Mouse (Mus musculus): ENCODE measurements around the gene Lmf1.

Gene Lmf1

DNA sequence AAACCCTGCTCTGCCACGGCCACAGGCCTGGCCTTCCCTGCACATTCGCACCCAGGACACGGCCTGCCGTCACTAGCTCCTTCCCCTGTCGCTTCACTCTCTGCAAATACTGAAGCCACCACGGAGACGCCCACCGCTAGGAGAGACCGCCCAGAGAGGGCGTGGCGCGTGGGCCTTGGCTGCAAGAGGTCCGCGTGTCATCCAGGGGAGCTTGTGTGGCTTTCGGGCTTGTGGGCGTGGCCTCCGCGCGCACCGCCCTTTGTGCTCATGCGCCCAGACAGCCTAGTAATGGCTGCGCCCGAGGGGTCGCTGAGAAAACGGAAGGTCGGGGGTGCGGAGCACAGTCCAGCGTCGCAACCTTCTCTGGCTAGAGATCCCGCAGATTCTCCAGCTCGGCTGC, at the start of gene Lmf1:
Gene Lmf1 (plus strand): TSS at position 166 of the 400 bp plus-strand sequence.
- DNase-seq = peak; percentile 97

DNA sequence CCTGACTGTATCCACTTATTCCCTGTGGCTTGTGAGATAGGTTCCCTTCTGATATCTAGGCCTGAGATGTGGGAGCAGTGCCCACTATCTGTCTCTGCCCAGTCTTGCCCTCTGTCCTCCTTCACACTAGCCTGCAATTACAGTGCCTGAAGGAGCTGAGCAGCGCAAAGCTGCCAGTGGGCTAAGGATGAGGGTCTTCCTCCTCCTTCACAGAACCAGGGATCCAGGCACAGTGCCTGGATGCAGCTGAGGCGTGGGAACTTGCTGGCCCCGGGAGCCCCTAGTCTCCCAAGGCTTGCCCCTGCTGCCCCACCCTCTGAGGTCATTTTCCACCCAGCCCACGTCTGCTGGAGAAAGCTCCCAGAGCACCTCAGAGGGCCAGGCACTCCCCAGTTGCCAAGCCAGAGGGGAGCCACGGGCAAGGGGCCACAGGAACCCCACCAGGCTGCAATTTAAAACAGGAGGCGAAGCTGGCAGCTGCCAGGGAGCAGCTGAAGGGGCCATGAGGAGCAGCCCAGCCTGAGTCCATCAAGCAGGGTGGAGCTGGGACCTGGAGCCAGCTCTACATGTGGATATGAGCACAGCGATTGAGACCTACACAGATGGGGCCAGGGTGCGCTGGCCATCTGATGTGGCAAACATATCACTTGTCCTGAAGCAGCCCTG, 48.4 kb upstream of the Lmf1 start:
- DNase-seq = no peak

DNA sequence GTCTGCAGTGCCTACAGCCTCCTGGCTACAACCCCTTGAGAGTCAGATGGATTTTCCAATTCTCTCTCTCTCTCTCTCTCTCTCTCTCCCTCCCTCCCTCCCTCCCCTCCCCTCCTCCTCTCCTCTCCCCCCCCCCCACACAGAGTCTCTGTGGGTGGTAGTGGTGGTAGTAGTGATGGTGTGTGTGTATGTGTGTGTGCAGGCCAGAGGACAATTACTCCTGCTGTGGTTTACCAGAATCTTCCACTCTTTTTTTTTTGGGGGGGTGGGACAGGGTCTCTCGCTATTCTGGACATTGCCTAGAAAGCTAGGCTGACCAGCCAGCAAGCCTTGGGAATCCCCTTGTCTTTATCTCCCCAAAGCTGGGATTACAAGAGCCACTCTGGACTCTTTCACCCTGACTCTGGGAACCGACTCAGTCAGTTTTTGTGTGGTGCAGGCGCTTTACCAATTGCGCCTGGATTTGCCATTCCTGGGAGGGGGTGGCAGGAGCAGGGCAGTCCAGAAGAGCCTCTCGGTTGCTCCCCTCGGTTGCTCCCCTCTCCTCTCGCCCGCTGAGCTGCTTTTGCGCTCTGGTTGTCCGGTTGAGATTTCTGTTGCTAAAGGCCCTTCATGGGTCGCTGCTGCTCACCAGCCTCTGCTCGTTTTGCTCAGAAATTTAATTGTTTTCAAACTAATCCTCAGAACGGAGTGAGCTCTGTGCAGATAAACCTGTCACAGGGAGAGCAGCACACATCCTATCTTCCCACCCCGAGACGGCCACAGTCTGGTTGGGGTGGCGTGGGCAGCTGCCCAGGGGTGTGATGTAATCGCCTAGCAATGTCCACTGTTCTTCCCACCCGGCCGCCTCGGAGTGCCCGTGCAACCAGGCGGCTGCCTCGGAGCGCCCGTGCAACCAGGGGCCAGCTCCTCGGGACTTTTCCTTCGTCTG, 39.7 kb upstream of the Lmf1 start:
- DNase-seq = peak; percentile 39

DNA sequence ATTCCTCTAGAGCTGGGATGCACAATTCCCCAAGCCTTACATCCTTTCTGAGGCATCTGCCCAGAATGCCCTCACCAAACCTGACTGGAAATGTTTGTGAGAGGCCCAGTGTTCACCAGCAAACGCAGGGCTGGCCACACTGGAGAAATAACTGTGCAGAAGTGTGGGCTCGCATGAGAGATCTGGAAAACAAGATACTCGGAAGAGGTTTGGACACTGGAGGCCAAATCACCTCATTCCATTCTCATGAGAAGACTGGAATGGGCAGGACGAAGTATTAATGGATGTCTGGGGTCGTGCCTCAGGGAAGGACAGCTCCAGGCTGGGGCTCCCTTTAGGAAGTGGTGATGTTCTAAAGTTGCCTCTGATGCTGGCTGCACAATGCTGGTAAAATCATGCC, 38.2 kb upstream of the Lmf1 start:
- no peak for DNase-seq

DNA sequence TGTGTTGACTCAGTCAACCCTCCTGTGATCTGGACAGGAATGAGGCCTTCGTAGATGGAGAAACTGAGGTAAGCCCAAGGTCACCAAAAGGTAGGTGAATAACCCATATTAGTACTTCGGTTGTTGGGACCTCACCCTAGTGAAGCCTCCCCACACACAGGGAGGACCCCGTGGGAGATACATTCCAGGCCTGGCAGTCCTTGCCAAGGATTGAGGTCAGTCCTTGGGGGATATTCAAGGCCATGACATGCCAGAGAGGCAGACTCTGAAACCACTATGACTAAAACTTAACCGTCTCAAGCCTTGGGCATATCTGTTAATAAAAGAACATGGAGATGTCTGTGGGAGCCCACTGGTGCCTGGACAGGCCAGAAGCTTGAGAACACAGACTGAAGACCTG, 37.1 kb upstream of the Lmf1 start:
- no peak for DNase-seq

DNA sequence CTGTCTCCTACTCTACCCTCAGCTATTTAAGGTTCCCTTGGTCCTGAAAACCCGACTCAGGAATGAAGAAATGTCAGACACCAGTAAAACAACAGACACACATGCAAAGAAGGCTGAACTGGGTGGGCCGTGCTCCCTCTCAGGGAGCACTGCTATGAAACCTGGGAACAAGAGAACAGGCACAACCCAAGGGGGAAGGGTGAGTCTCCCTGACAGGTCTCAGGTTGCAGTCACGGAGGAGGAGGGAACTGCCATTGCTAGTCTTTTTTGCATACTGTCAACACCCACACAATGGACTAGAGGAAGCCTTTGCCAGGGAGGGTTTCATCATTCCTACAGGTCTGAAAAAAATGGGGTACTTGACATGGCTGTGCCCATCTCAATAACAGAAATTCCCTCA, 31.9 kb upstream of the Lmf1 start:
- no peak for DNase-seq

DNA sequence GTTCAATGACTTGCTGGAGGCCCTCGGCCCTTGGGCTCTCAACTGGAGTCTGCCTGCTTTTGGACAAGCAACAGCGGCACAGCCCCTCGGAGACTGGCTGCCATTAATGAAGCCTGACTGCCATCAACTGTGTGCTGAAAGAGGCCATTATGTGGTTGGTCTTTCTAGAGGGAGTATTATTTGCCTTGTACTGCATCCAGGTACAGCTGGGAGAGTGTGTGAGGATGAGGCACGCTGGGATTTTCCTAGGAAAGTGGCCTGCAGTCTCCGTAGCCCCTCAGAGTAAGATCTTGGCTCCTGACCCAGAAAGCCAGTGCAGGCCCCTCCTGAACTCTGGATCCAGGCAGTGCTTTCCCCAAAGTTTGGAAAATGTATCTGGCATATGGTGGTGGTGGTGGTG, 28.9 kb upstream of the Lmf1 start:
- no peak for DNase-seq

DNA sequence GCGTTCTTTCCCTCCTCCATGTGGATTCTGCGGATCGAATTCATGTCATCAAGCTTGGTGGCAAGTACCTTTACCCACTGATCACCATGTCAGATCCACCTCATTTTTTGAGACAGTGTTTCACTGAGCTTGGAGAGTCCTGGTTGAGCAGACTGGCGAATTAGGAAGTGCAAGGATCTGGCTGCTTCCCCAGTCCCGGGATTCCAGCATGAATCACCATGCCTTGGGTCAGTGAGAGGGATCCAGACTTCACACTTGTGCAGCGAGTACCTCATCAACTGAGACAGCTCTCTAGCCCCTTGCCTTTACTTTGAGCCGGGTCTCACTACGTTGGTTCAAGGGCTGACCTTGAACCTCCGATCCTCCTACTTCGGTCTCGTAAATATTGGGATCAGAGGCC, 27.6 kb upstream of the Lmf1 start:
- DNase-seq = no peak

DNA sequence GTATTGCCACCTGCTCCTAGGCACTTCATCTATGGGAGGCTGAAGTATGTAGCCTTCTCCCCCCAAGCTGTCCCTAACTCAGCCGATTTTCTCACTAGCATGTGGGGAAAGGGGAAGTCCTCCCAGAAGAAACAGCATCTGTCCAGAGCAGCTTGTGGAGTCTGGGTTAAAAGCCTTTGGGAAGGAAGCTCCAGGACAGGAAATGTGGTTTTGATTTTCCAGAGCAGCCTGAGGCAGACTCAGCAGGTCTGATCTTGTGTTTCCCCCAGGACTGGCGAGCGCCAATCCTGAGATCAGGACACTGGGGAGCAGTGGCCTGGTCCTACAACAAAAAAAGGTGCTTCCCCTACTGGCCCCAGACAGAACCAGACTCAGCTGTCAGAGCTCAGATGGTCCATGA, 23.7 kb upstream of the Lmf1 start:
- no peak for DNase-seq

DNA sequence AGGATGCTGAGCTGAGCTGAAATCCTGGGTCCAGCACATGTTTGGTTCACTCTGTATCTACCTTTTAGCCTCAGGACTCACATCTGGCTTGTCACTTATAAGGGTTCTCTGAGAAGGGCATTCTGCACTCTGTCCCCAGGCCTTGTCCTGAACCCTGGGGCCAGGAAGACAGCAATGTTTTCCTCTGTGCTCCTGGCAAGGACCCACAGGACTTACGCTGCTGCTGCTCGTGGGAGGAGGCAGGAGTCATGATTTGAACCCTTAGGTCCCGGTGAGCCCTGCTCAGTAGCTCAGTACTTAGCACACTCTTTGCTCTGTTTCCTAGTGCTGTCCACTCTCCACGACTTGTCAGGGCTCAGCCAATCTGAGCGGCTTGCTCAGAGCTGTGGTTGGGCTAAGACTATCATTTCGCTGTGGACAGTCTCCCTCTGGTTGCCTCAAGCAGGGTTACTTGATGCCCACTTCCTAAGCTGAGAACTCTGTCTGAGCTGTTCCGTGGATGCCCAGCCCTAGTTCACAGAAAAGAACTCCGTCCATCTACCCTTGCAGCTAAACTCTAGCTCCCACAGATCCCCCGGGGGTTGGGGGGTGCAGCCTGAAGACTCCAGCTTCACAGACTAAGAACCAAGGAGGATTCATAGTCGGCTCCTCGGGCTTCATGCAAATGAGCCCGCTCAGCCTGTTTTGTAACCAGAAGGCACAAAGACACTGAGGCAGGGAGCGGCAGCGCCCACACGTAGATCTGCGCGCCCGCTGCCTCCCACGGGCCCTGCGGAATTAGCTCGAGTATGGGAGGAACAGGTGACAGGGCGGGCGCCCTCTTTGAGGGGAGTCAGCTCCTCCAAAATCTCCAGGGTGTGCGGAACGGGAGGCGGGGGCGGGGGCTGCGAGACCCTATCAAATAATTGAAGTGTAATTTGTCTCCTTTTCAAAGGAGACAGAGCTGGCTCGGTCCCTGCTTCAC, 22.9 kb upstream of the Lmf1 start:
- no peak for DNase-seq

DNA sequence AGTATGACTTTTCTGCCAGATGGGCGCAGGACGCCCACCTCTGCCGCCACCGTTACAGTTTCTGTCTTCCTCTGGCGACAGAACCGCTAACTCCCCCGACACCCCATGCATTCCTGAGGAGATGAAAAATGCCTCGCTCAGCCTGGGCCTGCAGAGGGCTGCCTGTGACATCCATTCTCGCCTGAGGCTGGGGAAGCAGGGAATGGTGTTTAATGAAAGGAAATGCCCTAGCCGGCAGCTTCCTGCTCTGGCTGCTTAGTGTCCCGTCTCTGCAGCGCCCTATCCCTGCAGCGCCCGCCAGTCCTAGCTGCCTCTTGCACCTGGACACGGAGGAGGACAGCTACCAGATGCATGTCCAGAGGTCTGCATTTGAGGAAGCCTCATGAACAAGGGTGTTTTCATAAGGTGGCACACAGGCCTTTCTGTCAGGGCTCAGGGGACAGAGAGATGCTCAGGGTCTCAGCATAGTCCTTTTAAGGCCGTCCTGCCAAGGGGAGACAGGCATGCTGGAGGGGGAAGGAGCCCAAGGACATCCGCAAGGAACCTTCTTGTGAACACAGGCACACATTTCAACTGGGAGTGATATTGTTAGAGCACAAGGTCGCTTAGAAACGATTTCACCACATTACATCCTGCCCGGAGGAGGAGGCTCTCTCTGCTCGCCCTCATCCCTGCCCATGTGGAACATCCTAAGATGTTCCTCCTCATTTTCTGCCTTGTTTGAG, 22.1 kb upstream of the Lmf1 start:
- DNase-seq = no peak

DNA sequence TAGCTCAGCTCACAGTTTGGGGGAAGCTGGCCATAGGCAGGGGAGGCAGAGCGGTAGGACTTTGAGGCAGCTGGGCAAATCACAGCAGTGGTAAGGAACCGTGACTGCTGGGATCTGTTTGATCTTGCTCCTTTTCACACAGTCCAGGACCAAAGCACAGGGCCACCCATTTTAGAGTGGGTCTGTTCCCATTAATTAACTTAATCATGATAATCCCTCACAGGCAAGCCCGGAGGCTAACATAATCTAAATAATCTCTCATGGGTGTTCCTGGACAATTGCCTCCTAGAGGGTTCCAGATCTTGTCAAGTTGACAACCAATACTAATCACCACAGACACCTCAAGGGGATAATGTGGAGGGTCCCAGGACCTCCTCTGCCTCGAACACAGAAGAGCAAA, 19.3 kb upstream of the Lmf1 start:
- no peak for DNase-seq

DNA sequence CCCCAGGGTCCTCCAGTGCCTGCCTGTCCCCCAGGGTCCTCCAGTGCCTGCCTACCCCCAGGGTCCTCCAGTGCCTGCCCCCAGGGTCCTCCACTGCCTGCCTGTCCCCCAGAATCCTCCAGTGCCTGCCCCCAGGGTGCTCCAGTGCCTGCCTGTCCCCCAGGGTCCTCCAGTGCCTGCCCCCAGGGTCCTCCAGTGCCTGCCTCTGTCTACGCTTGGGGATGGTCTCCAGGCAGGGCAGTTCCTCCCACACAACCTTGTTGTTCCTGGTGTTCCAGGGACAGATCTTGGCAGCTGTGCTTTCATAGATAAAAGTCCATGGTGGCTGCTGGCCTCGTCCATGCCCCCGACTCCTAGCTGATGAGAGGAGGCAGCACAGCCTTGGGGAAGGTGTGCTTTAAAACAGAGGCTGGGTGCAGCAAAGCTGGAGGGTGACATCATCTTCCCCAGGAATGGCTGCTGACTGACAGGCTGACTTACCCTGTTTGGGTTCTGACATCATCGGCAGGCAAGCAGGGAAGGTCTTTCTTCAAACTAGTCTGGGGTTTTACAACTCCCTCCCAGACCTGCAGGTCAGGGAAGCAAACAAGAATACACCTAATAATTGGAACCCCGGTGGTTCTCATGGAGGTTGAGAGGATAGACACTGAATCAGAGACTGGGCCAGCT, 18.2 kb upstream of the Lmf1 start:
- DNase-seq = no peak

DNA sequence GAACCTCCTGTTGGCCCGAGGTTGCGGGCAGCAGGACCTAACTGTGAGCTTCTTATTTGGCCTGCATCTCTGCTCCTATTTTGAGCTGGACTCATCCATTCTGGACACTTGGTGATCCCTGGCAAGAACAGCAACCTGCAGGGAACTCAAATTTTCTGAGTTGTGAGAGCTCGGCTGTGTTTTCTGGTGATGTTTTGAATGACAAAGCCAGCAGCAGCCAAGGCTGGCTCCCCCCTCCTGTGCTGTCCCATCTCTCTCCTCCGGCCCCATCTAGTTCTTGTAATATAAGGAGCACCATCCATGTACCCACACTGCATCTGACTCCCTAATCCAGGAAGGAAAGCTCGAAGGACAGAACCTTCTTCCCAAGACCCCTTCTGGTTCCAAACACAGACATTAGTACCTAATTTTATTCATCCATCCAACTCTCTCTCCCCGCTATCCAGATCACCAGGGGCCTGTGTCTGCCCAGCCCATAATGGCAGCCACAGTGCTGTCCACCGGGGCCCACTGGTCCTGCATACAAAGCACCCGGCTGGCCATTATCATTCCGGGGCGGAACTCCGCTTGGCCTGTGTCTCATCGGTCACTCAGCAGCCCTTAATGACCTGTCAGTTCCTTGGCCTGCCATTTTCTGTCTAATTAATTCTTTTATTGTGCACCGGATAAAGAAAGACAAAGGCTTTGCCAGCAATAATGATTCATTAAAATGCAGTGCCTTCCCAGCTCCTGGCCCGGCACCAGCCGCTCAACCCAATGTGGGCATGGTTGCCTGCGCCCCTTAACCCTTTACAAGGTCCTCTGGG, 17.5 kb upstream of the Lmf1 start:
- DNase-seq = no peak

DNA sequence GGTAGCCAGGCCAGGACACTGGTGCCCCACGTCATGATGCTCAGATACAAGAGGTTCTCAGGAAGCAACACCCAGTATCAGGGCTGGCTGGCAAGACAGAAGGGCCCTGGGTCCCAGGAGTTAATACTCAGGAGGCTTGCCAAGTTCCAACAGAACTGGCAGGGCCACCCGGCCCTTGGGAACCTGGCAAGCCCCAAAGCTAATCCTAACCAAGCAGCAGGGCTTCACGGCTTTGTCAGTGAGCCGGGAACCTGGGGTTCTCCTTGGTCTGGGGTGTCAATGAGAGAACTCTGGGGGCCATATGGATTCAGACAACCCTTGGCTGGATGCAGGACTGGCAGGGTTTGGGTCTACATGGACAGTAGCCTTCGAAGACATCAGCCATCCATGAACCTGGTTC, 14.4 kb upstream of the Lmf1 start:
- DNase-seq = no peak

DNA sequence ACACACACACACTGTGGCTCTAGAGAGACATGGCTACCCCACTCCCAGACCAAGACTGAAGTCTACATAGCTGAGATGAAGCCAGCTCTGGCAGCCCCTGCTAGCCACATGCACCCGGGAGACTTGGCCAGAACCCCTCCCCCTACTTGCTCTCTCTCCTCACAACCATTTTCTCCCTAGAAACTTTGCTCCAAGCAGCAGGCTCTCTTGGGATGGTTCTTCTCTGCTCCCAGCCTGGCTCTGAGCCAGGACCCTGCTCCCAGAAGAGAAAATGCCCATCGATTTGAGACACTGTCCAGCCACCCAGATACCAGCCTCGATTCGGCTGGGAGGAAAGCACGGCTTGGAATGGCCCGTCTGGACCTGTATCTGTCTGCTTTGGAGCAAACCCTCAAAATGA, 13.6 kb upstream of the Lmf1 start:
- no peak for DNase-seq

DNA sequence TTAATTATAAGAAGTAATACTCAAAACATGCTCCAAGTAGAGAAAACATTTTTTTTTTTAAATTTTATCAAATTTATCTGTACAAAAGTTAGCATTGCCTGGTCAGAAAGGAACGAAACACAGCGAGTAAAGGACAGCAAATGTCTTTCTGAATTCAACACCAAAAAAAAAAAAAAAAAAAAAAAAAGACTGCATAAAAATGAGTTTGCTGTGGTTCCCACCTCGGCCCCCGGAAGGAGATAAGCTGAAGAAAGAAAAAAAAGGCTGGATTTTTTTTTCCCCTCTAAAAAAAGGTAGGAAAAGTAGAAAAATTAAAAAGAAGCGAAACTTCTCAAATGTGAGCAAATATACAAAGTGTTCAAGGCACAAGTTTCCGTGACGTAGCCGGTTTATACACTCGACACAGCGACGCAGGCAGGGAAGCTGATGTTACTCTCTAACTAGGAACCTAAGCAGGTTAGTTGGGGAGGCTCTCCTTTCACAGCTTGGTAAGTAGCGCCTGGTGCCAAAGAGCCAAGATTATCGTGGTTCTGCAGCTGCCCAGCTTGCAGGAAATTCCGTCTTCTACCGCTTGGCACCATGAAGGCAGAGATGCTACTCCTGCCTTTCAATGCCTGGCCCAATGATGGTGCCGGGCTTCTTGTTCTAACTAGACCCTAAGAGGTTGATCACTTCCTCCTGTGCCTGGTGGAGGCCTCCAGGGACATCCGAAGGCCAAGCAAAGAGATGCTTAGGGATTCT, 12.9 kb upstream of the Lmf1 start:
- no peak for DNase-seq

DNA sequence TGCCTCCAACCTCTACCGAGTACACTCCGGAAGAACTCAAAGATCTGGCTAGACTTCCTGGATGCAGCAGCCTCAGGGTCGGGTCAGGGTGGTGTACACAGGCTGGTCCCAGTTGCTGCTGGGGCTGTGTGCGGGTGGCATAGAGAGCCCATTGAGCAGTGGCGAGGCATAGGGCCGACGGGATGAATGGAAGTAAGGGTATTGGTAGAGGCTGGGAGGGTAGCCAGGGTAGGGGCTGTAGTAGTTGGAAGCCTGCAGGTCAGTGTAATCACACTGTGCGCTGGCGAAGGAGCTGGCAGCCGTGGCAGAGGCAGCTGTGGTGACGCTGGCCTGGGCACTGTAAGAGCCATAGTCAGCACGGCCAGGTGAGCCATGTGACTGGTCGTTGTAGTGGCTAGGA, 11.6 kb upstream of the Lmf1 start:
- no peak for DNase-seq

DNA sequence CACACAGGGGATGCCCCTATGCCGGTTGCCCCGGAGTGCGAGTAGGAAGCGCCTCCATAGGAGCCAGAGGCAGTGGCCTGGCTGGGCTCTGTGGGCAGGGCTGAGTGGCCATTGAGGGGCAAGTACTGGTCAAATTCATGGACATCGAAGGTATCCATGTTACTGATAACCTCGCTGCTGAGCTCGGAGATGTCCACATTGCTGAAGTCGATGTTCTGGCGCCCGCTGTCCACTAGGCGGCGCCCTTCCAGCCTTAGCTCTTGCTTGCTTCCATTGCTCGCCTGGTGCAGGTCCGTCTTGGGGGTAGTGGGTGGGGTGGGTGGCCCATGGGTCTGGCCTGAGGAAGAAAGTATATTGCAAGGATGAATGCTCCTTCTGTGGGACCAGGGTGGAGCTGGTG, 11.1 kb upstream of the Lmf1 start:
- peak; percentile 71 for DNase-seq

DNA sequence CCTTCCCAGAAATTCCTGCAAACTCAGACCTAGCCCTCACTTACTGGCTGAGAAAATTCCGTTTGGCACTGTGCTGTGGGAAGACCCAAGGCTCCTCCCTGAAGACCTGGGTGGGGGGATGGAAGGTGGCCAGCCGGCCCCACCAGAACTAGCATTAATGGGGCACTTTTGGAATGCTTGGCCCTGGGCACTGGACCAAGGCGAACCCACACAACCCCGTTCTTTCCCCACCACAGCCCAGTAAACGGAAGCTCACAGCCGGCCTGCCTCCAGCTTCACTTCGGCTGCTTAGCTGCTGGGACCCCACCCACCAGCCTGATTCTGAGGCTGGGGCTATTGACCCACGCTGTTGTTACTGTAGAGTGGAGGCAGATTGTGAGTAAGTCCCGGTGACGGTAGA, 10.7 kb upstream of the Lmf1 start:
- no peak for DNase-seq
